Mouse (Mus musculus): ENCODE measurements around the gene Mycl. TPM values are rescaled to one million over a fixed set of nuclear protein-coding genes. Genes with fewer than 3 reads are reported as not detected.

Mycl gene
- polyA plus RNA-seq, 1 experiment from 2014 or later: 130 TPM

DNA sequence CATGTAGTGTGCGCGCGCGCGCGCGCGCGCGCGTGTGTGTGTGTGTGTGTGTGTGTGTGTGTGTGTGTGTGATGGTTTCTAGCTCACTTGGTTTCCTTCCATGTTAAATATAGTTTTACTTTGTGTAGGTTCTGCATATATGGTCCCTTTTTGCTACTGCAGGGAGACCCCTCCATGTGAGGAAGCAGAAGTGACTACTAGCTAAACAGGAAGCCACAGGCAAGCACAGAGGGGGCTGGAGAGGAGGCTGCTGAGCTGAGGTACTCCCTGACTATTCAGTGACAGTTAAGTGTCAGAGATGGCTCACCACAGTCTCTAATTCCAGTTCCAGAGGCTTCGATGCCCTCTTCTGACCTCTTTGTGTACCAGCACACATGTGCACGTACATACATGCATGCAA is 30.7 kb downstream of the Mycl start:
- Histone ChIP-seq H3K4me2 (replicated peaks) (no peak overlapping the region), H3K9ac (replicated peaks) (no peak overlapping the region), H3K27me3 (no peaks in the 10 kb centered on the region), H3K36me3 (peaks cover 56% of the 10 kb centered on the region), H3K9me3 (no peaks in the 10 kb centered on the region), H3K4me3 (no peak overlapping the region), H3K27ac (replicated peaks) (no peak overlapping the region), H3K4me1 (no peaks in the 10 kb centered on the region)
- ATAC-seq (ENCODE audit: low FRiP score, low read depth): no peak
- 98% methylated on average over 13 of the region's 13 CpGs for WGBS

DNA sequence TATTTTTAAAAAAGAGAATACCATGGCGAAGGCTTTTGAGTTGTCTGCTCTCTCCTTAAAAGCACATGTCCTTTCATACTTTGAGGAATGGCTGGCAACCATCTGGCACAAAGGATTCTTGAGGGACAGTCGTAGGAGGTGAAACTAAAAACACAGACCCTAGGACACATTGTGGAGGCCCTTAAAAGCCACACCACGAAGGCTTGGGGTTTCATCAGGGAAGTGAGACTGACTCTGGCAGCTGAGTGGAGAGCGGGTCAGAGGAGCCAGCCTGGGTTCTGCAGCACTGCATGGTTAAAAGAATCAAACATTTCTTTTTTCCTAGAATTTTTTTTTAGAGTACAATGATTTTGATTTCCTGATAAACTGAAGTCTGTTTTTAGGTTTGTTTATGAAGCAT is 31.1 kb downstream of the Mycl start:
- Histone ChIP-seq H3K36me3 (peaks cover 58% of the 10 kb centered on the region), H3K9ac (replicated peaks) (no peak overlapping the region), H3K4me3 (no peak overlapping the region), H3K4me1 (no peaks in the 10 kb centered on the region), H3K27ac (replicated peaks) (no peak overlapping the region), H3K4me2 (replicated peaks) (no peak overlapping the region), H3K9me3 (no peaks in the 10 kb centered on the region), H3K27me3 (no peaks in the 10 kb centered on the region)
- WGBS: 86% methylated on average over 4 of the region's 4 CpGs
- ATAC-seq (ENCODE audit: low FRiP score, low read depth): no peak

DNA sequence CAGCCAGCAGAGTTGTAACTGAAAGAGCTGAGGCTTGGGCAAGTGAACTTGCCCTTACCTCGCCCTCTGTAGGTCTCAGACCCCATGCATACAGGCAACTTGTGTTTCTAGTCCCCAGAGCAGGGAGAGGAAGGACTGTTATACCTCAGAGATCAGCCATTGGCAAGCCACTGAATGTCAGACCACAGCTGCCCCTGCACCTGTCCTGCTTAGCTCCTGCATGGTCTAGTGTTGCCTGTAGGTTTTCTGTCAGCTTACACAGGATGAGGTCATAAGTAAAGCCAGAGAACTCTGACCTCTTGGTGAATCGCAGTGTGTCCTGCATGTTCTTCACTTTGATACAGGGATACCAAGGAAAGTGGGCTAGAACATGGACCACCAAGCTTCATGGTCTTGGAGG is 39.4 kb downstream of the Mycl start:
- Histone ChIP-seq H3K36me3 (peaks cover 39% of the 10 kb centered on the region), H3K4me2 (replicated peaks) (no peak overlapping the region), H3K27ac (replicated peaks) (no peak overlapping the region), H3K9me3 (no peaks in the 10 kb centered on the region), H3K4me1 (0 out of 2 replicates have a peak, but pooled peaks cover 2% of the 10 kb centered on the region), H3K9ac (replicated peaks) (no peak overlapping the region), H3K4me3 (no peak overlapping the region), H3K27me3 (no peaks in the 10 kb centered on the region)
- 98% methylated on average over 2 of the region's 2 CpGs for WGBS
- no peak for ATAC-seq (ENCODE audit: low FRiP score, low read depth)

DNA sequence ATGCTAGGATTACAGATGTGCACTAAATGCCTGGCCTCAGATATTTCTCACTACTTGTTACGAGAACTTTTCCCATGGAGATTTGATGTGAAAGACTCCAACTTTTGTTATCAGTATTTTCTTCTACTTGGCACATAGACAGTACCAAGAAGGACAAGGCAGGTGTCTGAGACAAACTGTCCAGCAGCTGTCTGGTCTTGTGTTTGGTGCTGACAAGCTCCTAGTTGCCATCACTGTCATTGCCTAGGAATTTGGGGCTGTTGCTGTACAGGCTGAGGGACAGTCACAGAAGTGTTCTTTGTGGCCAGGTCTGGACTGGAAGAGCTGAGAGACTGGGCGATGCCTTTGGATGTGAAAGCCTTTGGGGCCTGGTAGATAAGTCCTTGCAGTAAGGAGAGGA is 40.2 kb downstream of the Mycl start:
- Histone ChIP-seq H3K27ac (replicated peaks) (no peak overlapping the region), H3K4me1 (0 out of 2 replicates have a peak, but pooled peaks cover 2% of the 10 kb centered on the region), H3K4me2 (replicated peaks) (no peak overlapping the region), H3K9me3 (no peaks in the 10 kb centered on the region), H3K4me3 (no peak overlapping the region), H3K9ac (replicated peaks) (no peak overlapping the region), H3K27me3 (no peaks in the 10 kb centered on the region), H3K36me3 (peaks cover 46% of the 10 kb centered on the region)
- ATAC-seq (ENCODE audit: low FRiP score, low read depth): no peak
- WGBS: 86% methylated on average over 2 of the region's 2 CpGs

DNA sequence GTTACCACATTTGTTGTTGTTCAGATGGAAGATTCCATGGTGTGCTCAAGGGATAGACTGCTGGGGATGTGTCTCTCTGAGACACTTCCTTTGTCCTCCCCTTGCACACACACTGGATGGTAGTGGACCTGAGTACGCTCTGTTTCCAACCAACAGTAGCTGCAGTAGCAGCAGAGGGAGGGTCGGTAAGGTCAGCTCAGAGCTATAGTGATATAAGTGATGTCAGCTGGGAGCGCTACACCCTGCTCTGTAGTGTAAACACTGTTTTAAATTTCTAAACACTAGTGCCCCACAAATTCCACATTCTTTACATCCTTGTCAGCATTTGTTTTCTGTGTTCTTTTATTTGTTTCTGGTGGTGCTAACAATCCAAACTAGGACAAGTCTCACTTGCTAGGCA is 41.3 kb downstream of the Mycl start:
- H3K9me3 ChIP-seq: no peaks in the 10 kb centered on the region

DNA sequence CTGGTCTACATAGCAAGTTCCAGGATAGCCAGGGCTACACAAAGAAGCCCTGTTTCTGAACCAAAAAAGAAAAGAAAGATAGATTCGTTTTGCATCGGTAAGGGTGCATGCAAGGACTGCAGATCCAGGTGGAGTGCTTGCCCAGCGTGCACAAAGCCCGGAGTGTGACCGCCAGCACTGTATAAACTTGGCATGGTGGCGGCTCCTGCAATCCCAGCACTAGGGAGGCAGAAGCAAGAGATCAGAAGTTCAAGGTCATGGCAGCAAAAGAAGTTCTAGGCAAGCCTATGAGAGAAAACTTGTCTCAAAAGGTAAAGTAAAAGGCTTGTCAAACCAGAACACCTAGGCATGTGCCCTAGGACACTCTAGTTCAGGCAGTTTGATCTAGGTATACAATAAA is 45.7 kb downstream of the Mycl start:
- 91% methylated on average over 6 of the region's 6 CpGs for WGBS

More for the DNA sequence above, 41.3 kb downstream of the Mycl start:
- Histone ChIP-seq H3K9ac (replicated peaks) (no peak overlapping the region), H3K36me3 (peaks cover 42% of the 10 kb centered on the region), H3K4me2 (replicated peaks) (no peak overlapping the region), H3K4me3 (no peak overlapping the region), H3K27ac (replicated peaks) (no peak overlapping the region), H3K27me3 (no peaks in the 10 kb centered on the region), H3K4me1 (0 out of 2 replicates have a peak, but pooled peaks cover 2% of the 10 kb centered on the region)
- no peak for ATAC-seq (ENCODE audit: low FRiP score, low read depth)
- 73% methylated on average over 3 of the region's 3 CpGs for WGBS

DNA sequence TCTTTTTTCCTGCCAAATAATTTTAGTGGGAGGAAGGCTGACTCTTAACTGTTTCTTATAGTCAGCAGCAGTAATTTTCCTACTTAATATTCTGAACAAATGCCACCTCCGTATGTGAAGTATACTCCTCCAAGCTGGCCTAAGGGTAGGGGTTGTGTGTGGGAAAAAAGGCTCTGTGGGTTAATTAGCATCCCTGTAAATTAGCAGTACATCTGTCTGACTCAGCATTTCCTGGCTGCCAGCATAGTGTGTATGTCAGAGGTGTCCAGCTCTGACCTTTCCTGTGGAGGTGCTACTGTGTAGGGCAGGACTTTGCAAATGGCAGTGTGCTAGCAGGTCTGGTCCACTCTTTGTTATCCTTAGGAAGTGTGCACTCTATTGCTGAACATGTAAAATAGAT is 48.4 kb downstream of the Mycl start:
- no peak overlapping the region for H3K4me2 ChIP-seq (replicated peaks)
- H3K27ac ChIP-seq (replicated peaks): no peak overlapping the region
- ATAC-seq (ENCODE audit: low FRiP score, low read depth): no peak
- no peak overlapping the region for H3K9ac ChIP-seq (replicated peaks)
- H3K4me1 ChIP-seq: no peaks in the 10 kb centered on the region; the same call in 1 of the 2 replicates
- H3K9me3 ChIP-seq: no peaks in the 10 kb centered on the region
- H3K36me3 ChIP-seq: peaks cover 79% of the 10 kb centered on the region
- WGBS: 75% methylated on average over 1 of the region's 1 CpGs
- no peak overlapping the region for H3K4me3 ChIP-seq
- H3K27me3 ChIP-seq: no peaks in the 10 kb centered on the region

More for the DNA sequence above, 45.7 kb downstream of the Mycl start:
- Histone ChIP-seq H3K4me1 (peaks cover 2% of the 10 kb centered on the region; the same call in 1 of the 2 replicates), H3K36me3 (peaks cover 62% of the 10 kb centered on the region), H3K27me3 (no peaks in the 10 kb centered on the region), H3K9ac (replicated peaks) (no peak overlapping the region), H3K9me3 (no peaks in the 10 kb centered on the region), H3K4me3 (no peak overlapping the region), H3K27ac (replicated peaks) (no peak overlapping the region), H3K4me2 (replicated peaks) (no peak overlapping the region)
- ATAC-seq (ENCODE audit: low FRiP score, low read depth): no peak

DNA sequence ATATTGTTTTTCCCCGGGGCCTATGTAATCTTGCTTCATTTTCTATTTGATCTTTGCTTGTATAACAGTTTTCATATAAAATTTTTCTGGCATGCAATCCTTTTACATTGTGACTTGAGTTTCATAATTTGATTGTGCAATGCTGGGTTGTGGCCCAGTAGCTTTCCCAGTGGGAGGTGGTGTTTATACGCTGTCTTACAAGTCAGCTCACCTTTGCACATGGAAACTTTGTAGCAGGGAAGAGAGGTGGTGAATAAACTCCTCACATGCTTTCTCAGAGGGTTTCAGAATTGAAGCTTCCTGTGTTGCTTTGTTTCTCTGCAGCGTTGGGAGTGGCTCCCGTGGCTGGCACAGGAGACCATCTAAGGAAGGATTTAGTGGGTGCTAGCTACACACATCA is 49.4 kb downstream of the Mycl start:
- Histone ChIP-seq H3K9me3 (no peaks in the 10 kb centered on the region), H3K27ac (replicated peaks) (no peak overlapping the region), H3K4me2 (replicated peaks) (no peak overlapping the region), H3K27me3 (no peaks in the 10 kb centered on the region), H3K36me3 (peaks cover 82% of the 10 kb centered on the region), H3K4me1 (peaks cover under 1% of the 10 kb centered on the region), H3K9ac (replicated peaks) (no peak overlapping the region), H3K4me3 (no peak overlapping the region)
- no peak for ATAC-seq (ENCODE audit: low FRiP score, low read depth)
- 93% methylated on average over 4 of the region's 4 CpGs for WGBS

DNA sequence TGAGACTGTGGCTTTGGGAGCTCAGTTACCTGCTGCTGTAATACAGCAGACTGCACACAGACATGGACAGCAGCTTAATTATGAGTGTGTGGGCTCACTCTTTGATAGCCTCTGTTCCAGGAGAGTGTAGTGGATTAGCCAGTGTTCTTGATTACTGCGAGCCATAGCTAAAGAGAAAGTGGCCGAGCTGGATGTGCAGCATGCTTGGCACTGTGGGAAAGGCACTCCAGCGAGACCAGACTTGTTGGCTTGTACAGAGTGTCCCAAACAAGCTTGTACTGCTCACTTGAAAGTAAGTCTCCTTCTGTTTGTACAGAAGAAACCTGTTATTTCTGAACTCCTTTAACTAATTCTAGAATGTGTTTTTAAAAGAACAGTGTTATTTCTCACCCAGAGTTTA is 50.8 kb downstream of the Mycl start:
- no peak overlapping the region for H3K9ac ChIP-seq (replicated peaks)
- no peak overlapping the region for H3K27ac ChIP-seq (replicated peaks)
- H3K36me3 ChIP-seq: peaks cover 73% of the 10 kb centered on the region
- H3K4me3 ChIP-seq: no peak overlapping the region
- H3K4me2 ChIP-seq (replicated peaks): no peak overlapping the region
- H3K4me1 ChIP-seq: peaks cover 15% of the 10 kb centered on the region
- no peaks in the 10 kb centered on the region for H3K9me3 ChIP-seq
- ATAC-seq (ENCODE audit: low FRiP score, low read depth): no peak
- H3K27me3 ChIP-seq: no peaks in the 10 kb centered on the region
- WGBS: 82% methylated on average over 3 of the region's 3 CpGs

DNA sequence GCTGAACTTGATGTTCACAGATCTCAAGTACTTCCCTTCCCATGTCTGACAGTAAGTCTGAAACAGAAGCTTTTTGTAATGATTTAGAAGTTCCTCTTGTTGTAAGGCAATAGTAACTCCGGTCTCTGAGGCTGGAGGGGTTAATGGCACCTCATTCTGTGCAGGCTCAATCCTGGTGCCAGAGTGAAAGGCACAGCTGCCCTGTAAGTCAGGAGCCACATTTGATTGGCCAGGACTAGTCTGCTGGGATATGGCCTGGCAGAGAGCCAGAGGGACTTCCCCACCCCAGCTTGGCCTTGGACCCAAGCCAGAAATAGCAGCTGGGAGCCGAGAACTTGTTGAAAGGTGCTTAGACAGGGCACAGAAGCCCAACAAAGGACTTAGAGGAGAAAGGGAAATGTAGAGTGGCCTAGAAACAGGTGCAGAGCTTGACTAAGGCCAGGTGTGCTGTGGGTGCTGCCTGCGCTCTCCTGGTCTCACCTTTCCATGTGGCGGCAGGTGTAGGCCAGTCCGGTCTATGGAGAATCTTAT is 55.3 kb downstream of the Mycl start:
- no peak overlapping the region for H3K4me2 ChIP-seq (replicated peaks)
- no peak overlapping the region for H3K4me3 ChIP-seq
- H3K9me3 ChIP-seq: no peaks in the 10 kb centered on the region
- peak; percentile 90 for ATAC-seq (ENCODE audit: low FRiP score, low read depth)
- no peaks in the 10 kb centered on the region for H3K27me3 ChIP-seq
- H3K36me3 ChIP-seq: peaks cover 79% of the 10 kb centered on the region
- H3K27ac ChIP-seq (replicated peaks): peak overlapping the region; percentile 75
- H3K4me1 ChIP-seq: peaks cover 38% of the 10 kb centered on the region
- 74% methylated on average over 5 of the region's 5 CpGs for WGBS
- H3K9ac ChIP-seq (replicated peaks): no peak overlapping the region

Other genes starting within 250 kb of the Mycl start
- 67.4 and 72.8 TPM in 2 replicates for gene Ppt1, start 159.4 kb upstream of the Mycl start, polyA plus RNA-seq (2016; fragmentation: Nextera tagmentation; extraction: Ambion mirVana)
- gene Cap1, start 109.6 kb upstream of the Mycl start, polyA plus RNA-seq (2016; fragmentation: Nextera tagmentation; extraction: Ambion mirVana): 58.6 and 67.5 TPM in 2 replicates
- 25.7 TPM in 2 replicates for gene Mfsd2a, start 34.5 kb upstream of the Mycl start, polyA plus RNA-seq (2016; fragmentation: Nextera tagmentation; extraction: Ambion mirVana)
- 29.3 and 30.0 TPM in 2 replicates for gene Trit1, start 20.9 kb downstream of the Mycl start, polyA plus RNA-seq (2016; fragmentation: Nextera tagmentation; extraction: Ambion mirVana)
- 0.10 and 0.13 TPM in 2 replicates for gene Bmp8b, start 109.5 kb downstream of the Mycl start, polyA plus RNA-seq (2016; fragmentation: Nextera tagmentation; extraction: Ambion mirVana)
- gene Oxct2b, start 120.6 kb downstream of the Mycl start, polyA plus RNA-seq (2016; fragmentation: Nextera tagmentation; extraction: Ambion mirVana): not detected in 2 replicates
- 91.9 and 99.0 TPM in 2 replicates for gene Ppie, start 144.3 kb downstream of the Mycl start, polyA plus RNA-seq (2016; fragmentation: Nextera tagmentation; extraction: Ambion mirVana)
- gene Hpcal4, start 187.6 kb downstream of the Mycl start, polyA plus RNA-seq (2016; fragmentation: Nextera tagmentation; extraction: Ambion mirVana): 2.4 and 3.5 TPM in 2 replicates
- gene Nt5c1a, start 205.9 kb downstream of the Mycl start, polyA plus RNA-seq (2016; fragmentation: Nextera tagmentation; extraction: Ambion mirVana): not detected in 2 replicates
- 7.4 and 8.0 TPM in 2 replicates for gene Heyl, start 237.9 kb downstream of the Mycl start, polyA plus RNA-seq (2016; fragmentation: Nextera tagmentation; extraction: Ambion mirVana)